Mouse (Mus musculus) thymus, postnatal 36 days (tissue): ENCODE results near the gene Gm49380.

Source experiments
- DNase-seq, 2 experiments: peaks; one replicate each; pipeline ENCODE4 v3.0.0; 2022; ENCODE audit warnings: mixed read lengths in 2 of 2

Gene Gm49380

DNA sequence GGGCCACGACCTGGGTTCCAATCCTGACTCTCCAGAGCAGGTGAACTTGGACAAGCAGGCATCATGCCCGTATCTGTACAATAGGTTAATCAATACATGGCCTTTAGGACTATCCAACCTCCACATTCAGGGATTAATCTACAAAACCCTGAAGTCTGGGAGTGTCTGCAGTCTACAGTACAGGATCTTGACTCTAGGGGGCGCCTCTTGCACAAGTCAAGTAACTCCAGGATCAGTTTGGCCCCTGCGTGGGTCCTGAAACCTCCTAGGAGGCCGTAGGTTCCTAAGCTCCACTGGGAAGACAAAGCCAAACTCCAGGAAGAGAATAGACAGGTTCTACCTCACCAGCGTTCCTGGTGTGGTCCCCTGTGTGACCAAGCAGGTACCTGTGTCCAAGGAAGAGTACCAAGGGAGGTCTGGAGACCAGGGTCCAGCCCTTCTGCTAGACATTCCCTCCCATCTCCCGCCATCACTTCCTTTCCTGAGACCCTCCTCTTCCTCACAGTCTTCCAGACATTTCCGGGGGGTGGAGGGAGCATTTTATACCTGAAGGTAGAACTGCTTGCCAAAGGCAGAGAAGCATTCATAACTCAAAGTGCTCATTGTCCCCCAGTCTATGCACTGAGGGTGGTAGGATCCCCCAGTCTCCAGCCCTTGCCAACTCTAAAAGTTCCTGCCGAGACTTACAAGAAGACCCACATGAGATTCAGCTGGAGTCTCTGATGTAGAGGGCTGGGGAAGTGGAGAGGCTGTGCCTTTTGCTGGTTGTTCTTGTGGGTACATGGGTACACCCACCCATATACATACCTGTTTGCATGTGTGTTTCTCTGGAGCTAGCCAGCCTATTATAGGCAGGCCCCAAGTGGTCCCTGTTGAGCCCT, 38.7 kb downstream of the Gm49380 start:
- DNase-seq, result no peak

DNA sequence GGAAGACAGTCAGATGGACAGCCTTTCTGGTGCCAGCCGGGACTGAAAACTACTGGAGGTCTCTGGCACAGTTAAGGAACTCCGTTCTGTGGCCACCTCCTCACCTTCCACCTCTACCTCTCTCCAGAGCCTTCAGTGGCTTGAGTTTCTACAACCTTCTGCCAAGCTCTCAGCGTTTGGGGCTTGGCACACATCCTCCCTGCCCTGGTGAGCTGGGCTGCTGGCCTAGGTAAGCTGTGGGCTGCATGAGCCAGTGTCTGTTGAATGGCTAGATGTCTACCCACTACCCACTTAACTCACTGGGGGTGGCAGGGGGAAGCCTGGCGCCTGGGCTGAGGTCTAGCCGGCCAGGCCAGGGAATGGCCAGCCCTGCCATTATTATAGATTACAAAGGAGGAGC, 40.2 kb downstream of the Gm49380 start:
- no peak for DNase-seq

DNA sequence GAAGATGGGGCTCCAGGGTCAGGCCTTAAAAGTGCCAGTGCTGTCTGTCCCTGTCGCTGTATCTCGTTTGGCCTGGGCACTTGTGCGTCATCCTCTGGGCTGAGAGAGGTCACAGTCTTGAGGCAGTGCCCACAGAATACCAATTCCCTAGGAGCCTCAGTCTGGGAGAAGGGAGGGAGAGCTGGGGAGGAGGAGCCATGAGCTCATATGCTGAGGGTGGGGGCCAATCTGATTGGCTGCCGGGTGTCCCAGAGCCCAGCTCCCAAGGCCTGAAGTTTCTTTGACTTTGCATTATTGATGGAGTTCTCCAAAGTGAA, 40.7 kb downstream of the Gm49380 start:
- DNase-seq, result no peak

DNA sequence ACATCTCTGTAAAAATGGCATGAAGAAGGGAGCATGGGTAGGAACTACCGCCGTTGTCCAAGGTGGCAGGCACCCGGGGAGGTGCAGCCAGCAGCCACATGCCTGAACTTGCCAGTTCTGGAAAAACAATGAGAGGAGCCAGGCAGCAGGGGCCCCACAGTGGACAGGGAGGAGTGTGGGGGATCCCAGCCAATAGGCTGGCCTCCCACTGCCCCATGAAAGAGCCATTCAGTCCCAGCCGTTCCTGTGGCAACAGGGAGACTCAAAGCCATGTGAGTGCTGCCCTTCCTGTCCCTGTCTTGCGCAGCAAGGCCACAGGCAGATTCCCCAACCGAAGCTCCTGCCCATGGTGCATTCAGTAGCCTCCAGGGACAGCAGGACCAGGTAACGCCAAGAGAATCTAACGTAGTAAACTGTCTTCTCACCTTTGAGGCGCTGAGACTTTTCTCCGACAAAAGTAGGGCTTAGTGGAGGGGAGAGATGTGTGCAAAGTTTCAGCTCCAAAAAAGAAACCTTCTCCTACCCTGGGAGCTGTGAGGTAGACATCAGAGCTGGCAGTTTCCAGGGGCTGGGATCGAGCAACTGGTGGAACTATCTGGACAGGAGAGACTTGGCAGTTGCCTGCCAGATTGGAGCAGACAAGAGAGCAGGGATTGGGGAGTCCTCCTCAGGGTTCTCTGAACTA, 41.2 kb downstream of the Gm49380 start:
- no peak for DNase-seq

DNA sequence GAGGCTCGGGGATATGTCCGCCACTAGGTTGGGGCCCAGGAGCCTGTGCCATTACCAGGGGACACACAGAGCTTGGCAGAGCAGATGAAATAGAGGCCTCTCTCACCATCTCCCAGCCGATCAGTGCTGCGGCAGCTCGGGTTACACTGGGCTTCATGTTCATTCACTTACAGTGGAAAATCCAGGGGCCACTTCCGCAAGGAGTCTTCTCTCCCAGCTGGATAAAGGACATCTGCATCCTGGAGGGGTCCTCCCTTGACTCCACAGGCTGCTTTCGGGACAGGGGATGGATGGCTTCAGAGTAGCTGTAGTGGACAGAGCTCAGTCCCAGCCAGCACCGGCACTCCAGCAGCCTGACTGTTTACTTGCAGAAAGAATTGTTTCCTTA, 42.5 kb downstream of the Gm49380 start:
- no peak for DNase-seq

DNA sequence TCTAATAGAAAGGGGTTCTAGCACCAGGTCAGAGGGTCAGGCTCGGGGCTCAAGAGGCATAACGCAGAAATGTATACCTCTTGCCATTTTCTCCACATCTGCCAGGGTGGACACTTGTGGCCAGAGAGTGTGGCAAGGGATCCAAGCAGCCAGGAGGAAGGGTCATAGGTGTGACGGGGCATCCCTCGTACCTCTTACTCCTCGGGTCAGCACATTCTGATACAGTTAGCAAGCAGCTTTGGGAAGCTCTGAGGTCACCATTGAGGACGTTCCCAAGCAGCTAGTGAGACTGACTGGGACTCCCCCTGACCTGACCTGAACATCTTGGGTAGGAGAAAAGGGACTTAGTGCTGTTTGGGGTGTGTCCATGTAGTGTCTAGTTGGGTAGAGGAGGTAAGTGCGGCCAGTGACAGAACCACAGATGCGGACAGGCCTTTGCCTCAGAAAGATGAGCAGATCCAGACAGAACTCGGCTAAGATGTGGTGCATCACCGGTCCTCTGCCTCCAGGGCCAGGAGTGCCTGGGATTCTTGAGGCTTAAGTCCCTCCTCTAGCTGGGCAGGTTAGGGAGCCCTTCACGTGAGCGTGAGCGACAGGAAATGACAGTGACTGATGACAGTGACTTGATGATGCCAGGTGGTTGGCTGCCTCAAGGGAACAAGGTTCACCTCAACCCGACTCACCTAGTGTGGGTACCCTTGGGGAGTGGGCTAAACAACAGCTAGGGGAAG, 43.0 kb downstream of the Gm49380 start:
- DNase-seq, result no peak

DNA sequence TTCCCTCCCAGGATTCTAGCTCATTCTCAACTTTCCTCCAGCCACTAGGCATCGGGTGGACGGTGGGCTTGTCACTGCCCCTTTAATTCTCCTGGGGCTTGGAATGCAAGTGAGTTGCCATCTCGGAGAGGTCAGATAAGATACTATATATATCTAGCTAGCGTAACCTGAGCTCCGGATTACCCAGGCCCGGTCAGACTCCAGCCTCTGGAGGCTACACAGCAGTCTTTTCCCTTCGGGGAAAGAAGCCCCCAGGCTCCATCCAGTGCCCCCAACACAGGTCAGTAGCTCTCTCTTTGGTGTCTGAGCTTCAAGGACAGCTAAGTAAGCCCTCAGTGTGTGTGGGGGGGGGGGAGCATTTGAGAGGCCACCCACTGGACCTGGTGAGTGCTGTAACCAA, 44.0 kb downstream of the Gm49380 start:
- no peak for DNase-seq

DNA sequence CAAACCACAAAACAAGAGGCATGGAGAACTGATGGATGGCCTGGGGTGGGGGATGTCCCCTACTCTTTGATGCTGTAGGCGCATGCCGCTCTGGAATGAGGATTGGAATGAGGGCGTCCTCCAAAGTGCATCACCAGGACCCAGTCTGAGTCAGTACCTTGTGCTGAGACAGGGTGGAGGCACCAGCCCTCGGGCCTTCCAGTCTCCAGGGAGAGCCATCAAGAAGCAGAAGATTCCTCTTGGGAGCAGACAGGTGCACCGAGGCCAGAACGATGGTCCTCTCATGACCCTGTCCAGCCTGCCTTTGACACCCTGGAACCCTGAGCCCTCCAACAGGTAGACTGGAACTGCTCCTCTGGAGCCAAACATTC, 45.4 kb downstream of the Gm49380 start:
- DNase-seq, result peak in 1 of 2 experiments; percentile 35

DNA sequence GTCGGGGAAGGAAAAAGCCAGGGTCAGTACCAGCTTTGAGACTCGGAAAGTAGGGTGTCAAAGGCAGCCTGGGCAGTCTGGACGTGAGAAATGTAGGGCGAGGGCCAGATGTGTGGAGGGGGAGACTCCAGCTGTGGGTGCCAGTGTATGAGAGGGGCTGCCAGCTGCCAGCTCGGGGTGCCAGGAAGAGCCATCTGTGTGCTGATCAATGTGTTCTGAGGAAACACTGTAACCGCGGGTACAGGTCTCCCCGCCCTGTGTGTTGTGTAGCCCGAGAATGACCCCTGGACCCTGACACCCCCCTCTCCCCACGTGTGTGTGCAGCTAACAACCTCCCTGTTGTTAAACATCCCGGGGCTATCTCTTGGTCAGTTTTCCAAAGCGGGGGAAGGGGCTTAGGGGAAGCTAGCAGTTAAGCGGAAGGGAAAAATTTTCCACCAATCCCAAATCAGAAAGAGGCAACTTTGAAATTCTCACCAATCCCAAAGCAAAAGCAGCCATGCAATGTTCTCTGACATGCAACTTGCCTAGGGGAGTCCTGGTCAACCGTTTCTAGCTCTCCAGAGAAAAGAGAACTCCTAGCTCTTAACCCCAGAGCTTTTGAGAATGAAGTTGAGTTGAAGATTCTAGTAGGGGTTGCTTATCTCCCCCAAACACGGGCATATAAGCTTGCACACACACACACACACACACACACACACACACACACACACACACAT, 45.9 kb downstream of the Gm49380 start:
- DNase-seq, result peak; percentile 64 to 79

DNA sequence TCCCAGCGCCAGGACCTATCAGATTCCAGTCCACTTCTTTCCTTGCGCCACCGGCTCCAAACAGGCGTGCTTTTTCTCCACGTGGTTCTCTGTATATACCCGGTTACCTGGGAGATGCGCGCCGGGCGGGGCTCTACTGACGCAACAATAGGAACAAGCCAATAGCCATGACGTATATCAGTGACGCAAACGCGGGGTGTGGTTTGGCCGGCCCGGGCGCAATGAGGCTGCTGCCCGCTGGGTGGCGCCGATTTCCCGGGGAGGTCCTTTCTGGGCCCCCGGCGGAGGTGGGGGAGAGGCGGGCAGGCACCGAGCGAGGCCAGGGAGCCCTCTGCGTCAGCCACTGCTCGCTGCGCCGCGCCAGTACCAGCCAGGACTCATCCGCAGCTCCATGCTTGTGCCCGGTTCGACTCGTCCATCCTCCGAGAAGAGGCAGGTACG, 46.5 kb downstream of the Gm49380 start, which contains the start of gene Usp2:
TSS of gene Usp2 (plus strand) at position 237 of the 441 bp plus-strand sequence.
- peak; percentile 99 to 100 for DNase-seq

DNA sequence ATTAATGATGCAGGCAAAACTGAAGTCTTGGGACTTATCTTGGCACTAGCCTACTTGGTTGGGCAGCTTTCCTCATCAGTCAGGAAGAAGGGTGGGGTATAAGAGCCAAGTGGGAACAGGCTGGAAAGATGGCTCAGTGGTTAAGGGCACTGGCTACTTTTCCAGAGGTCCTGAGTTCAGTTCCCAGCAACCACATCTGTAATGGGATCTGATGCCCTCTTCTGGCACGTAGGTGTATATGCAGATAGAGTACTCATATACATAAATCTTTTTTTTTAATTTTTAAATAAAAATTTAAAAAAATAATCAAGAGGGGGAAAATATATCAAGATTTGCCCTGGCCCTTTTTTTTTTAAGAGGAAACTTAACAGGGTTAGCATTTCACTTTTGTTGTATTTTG, 48.1 kb downstream of the Gm49380 start:
- no peak for DNase-seq

DNA sequence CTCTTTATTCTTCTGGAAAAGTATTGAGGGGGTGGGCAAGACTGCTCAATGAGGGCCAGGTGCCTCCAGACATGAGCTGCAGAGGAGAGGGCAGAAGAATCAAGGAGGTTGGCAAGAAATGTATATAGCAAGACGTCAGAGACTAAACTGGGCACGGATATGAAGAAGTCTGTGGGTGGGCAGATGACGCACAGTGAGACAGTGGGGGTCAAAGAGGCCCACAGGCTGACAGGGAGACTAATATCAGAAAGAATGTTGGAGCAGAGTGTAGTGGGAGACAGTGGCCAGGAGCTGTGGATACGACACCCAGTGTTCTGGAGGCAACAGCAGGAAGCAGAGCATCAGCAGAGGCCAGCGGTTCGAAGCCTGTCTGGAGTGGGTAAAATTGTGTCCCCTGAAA, 54.7 kb downstream of the Gm49380 start:
- no peak for DNase-seq

DNA sequence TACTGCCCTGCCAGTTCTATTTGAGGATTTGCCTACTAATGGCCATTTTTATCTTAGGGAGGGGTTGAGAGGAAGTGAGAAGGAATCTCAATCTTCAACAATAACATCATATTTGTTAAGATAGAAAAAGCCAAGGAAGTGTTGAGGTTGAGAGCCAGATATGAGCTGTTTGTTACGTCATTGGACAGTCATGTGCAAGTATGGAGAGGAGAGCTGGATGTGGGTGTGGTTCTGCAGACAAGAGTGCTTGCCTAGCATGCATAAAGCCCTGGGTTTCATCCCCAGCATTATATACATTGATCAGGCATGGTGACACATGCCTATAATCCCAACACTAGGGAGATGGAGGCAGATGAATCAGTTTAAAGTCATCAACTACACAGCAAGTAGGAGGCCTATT, 59.4 kb downstream of the Gm49380 start:
- no peak for DNase-seq

DNA sequence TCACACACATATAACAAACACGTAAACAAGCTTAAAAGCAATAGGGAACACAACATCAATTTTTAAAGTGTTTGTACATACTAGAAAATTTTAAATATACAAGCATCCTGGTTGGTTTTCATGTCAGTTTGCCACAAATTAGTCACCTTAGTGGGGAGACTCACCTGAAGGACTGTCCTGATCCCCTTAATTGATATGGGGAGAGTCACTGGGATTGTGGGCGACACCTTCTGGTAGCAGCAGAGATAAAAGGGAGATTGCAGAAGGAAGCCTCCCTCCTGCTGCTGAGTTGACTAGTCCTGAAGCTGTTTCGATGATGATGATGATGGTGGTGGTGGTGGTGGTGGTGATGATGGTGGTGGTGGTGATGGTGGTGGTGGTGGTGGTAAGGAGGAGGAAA, 60.4 kb downstream of the Gm49380 start:
- DNase-seq, result peak; percentile 41 to 51

DNA sequence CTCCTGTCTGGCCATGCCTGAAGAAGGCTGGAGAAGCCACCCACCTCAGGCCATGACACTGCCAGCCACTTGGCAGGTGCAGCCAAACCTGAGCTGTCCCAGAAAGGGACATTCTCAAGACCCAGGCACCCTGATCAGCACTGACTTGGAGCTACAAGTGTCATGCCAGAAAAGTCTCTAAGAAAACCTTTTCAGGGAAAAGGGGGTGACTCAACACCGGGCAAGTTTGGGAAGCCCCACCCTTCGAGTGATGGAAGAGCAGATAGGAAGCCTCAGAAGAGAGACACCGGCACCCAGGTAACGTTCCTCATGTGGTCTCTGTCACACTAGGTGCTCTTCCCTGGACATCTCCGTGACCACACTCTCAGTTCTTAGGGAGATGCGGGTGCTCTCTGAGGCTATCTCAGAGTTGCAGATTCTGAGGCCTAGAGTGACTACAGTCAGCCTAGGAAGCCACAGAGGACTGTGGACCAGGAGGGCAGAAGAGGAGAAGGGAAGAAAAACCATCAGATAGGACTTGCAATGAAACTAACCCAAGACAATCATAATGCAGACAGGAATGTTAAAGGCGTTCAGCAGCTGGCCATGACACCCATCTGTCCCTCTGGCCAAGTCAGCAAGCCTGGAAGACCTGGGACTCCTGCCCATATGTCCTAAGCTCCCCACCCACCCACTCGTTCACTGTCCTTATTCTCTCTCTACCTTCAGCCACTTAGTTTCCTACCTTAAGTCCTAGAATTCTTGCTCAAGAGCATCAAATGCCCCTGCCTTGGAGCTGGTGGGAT, 63.7 kb downstream of the Gm49380 start:
- DNase-seq, result peak in 1 of 2 experiments; percentile 45

DNA sequence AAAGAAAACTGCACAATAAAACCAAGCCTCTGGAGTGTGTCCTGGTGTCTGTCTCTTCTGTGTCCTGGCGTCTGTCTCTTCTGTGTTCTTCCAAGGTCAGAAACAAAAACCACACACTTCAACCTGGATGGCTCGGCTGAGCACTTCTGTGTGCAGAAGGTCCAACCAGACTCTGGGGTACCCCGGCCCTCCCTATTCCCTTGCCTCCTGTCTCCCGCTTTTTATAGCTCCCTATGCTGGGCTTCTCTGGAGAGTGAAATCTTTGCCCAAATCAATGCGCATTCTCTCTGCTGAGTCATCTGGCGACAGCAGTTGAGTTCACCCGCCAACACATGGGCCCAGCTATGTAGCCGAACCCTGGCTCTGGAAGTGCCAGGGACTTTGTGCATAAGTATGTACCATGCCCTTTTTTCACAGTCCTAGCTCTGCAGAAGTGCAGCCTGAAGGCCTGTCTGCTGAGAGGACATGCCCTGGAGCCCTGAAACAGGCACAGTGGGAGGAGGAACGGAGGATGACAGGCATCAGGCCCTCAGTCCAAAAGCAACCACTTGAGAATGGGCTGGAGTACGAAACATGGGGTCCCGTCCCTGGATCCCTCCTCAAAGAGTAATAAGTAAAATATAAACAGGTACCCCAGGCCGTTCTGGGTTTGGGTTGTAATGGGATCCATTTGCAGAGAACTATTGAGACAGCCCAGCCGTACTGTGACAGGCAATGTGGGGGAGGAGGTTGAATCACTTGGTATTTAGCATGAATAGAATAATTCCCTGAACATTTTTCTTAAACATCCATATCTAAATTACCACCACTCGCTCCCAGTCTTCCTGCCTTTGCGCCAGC, 64.5 kb downstream of the Gm49380 start:
- peak in 1 of 2 experiments; percentile 39 for DNase-seq

DNA sequence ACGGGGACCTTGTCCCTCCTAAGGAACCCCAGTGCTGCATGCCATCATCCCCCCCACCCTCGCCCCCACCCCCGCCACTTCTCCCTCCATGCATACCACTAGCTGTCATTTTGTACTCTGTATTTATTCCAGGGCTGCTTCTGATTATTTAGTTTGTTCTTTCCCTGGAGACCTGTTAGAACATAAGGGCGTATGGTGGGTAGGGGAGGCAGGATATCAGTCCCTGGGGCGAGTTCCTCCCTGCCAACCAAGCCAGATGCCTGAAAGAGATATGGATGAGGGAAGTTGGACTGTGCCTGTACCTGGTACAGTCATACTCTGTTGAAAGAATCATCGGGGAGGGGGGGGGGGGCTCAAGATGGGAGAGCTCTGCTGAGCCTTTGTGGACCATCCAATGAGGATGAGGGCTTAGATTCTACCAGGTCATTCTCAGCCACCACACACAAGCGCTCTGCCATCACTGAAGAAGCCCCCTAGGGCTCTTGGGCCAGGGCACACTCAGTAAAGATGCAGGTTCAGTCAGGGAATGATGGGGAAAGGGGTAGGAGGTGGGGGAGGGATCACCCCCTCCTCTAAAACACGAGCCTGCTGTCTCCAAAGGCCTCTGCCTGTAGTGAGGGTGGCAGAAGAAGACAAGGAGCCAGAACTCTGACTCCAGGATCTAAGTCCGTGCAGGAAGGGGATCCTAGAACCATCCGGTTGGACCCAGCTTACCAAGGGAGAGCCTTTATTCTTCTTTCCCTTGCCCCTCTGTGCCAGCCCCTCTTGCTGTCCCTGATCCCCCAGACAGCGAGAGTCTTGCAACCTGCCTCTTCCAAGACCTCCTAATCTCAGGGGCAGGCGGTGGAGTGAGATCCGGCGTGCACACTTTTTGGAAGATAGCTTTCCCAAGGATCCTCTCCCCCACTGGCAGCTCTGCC, 65.5 kb downstream of the Gm49380 start:
- DNase-seq, result peak in 1 of 2 experiments; percentile 38

DNA sequence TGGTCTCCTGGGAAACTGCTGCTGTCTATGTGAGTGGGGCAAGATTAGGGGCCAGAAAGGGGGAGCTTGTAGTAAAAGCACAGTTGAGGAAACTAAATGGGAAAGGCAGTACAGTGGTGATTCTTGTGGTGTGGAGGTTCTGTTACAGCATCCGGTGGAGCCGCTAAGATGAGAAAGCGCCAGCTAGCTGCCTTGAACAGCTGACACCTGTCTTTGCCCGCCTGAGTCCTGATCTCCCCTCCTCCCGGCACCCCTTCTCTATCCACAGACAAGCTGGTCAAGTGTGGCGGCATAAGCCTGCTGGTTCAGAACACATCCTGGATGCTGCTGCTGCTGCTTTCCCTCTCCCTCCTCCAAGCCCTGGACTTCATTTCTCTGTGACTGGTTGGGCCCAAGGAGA, 66.2 kb downstream of the Gm49380 start:
- peak; percentile 75 to 87 for DNase-seq

DNA sequence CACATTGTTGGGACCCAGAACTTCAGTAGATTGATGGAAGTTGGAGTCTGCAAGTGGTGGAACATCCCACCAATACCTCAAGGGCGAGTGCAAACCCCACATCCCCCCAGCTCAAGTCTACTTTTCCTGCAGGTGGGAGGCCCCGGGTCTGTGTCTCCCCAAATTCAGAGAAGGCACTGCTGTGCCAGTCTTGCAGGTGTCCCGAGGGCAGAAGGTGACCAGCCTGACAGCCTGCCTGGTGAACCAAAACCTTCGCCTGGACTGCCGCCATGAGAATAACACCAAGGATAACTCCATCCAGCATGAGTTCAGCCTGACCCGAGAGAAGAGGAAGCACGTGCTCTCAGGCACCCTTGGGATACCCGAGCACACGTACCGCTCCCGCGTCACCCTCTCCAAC, 66.9 kb downstream of the Gm49380 start:
- peak; percentile 62 to 76 for DNase-seq

DNA sequence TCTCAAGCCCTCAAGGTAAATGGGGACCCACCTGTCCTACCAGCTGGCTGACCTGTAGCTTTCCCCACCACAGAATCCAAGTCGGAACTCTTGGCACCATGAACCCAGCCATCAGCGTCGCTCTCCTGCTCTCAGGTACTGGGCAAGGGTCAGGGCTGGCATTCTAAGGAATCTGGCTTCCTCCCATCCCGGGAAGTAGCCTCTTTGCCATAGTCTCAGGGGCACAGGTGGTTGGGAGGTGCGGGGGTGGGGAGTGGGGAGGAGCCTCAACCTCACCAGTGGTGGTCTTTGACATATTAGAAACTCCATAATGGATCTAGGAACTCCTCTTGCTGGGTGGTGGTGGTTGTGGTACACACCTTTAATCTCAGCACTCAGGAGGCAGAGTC, 67.4 kb downstream of the Gm49380 start:
- peak; percentile 41 to 51 for DNase-seq
